Mouse (Mus musculus): ENCODE results near the gene Zrsr1.

GRCm38 (mm10) chr11:22998308-22998707 is 26.5 kb downstream of the Zrsr1 start:
- TF ChIP-seq TAL1 (IDR thresholded peaks at IDR 0.05; ENCODE audit: low read length), result peak; percentile 43; the same call in 2 of the 3 replicates
- peak; percentile 69 for TF ChIP-seq GATA1 (IDR thresholded peaks at IDR 0.05; ENCODE audit: low read length)
